Mouse (Mus musculus): Measurements from ENCODE around the gene Cd300e.
"Not testable (repeated sequence)": the region's sequence is repeated elsewhere in the genome, so short reads cannot be mapped to it uniquely, and the experiment has no call there.

Cd300e gene

DNA sequence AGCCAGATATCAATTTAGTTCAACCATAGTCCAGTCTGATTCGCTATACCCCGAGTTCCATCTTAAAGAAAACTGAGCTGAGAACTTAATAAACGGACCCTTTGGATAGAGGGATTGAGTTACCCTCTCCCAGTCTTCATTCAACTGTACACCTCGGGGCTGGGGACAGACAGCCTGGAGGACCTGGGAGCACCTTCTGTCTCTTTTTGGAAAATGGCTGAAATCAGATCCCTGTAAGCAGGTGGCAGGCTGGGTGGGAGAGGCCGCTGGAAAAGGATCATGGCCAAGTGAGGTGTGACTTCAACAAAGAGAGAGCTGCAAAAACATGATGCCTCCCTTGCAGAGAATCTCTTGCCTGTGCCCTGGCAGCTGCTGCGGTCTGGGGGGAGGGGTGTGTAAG, 20.2 kb upstream of the Cd300e start:
- DNase-seq (ENCODE audit: low read depth, low spot score), result no peak

DNA sequence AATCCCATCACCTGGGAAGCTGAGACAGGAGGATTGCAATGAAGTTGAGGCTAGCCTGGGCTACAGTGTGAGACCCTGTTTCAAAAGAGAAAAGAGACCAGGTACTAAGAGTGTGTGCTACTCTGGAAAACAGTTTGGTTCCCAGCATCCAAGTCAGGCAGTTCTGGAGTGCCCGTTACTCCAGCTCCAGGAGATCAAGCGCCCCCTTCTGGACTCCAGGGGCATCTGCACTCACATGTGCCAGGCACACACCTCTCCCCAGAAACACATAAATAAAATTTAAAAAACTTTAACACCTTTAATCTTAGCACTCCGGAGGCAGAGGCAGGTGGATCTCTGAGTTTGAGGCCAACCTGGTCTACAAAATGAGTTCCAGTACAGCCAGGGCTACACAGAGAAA, 19.4 kb upstream of the Cd300e start:
- DNase-seq (ENCODE audit: low read depth, low spot score), result peak; percentile 39

DNA sequence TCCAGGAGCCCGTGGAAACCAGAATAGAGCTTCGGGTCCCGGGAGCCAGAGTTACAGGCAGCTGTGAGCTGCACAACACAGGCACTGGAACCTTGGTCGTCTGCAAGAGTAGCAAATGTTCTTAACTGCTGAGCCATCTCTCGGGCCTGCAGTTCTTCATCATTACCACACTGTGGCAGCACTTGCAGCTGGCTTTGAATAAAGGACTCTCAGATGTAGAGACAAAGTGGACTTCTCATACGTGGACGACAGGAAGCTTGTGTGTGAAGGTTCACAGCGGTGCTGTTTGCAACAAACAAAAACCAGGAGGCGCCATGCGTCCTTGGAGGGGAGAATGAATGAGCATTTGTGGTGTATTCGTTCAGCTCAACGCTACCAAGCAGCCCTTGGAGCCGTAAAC, 18.9 kb upstream of the Cd300e start:
- DNase-seq (ENCODE audit: low read depth, low spot score), result peak; percentile 84

DNA sequence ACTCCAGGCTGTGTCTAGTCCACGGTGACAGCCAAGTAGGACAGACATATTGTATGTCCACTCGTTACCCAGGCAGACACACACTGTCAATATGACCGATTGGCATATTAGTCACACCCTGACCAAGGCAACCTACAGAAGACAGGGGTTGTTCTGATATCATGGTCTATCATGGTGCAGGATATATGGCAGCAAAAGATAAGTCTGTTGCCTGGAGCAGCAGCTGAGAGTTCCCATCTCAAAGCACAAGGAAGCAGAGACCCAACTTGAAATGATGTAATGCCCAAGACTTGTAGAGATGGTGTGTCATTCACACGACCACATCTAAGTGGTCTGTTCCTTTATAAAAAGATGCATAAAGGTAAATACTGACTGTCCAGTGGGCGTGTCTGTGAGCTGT, 16.7 kb upstream of the Cd300e start:
- DNase-seq (ENCODE audit: low read depth, low spot score), result no peak

DNA sequence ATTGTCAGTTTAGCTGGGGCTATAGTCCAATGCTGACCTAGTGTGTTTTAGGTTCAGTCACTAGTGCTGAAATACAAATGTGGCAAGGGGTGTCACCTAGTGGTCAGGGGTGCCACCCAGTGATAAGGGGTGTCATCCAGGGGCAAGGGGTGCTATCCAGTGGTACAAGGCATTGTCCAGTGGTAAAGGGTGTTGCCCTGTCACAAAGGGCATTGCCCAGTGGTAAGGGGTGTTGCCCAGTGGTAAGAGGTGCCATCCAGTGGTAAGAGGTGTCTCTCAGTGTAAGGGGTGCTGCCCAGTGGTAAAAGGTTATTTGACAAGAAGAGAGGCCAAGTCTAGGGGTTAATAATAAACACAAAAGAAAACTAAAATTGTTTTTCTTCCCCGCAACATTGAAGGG, 15.5 kb upstream of the Cd300e start:
- no peak for DNase-seq (ENCODE audit: low read depth, low spot score)

DNA sequence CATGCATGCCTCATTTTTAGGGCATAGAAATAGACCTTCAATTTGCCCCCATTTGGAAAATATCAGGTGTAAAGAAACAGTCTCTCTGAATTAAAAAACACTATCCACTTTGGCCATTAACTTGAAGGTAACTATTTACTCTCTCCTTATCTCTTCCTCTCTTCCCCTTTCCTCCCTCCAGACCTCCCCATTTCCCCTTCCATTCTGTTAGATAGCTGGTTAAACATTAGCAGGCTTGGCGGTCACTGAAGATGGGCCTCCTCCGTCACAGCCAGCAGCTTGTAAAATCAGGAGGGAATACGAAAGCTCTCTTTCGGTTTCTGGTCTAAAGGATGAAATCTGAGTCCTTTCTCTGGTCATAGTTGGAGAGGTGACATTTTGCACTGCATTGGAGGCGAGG, 13.9 kb upstream of the Cd300e start:
- DNase-seq (ENCODE audit: low read depth, low spot score), result no peak

DNA sequence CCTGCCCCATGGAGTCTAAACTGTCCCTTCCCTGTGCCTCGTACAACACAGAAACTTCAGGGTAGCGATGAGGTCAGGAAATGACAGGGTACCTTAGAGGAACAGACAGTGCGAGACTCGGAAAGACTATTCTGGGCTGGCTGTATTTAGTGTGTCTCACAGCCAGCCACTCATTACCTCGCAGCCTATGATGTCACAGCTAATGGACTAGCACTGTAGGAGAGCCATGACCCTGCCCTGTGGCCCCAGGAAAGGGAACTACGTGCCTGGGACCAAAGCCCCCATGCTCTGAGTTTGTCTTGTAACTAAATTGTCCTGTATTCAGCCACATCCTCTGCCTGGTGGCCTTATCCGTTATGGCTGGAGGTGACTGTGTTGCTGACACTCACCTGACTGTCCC, 13.4 kb upstream of the Cd300e start:
- no peak for DNase-seq (ENCODE audit: low read depth, low spot score)

DNA sequence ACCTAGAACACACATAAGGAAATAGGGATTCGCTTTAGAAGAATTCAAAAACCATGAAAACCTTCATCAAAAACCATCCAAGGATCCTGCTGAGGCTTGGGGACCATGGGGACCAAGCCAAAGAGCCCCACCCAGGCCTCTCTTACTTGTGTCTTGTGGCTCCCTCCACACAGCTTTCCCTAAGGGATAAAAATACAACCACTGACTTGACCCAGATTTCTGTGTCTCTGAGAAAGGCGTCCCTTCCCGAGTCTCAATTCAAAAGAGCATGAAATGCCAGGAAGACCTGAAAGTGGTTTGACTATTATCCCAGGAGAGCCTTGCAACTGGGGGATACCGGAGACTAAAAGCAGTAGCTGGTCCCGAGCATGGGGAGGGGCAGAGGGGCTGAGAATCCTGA, 11.0 kb upstream of the Cd300e start:
- DNase-seq (ENCODE audit: low read depth, low spot score), result no peak

DNA sequence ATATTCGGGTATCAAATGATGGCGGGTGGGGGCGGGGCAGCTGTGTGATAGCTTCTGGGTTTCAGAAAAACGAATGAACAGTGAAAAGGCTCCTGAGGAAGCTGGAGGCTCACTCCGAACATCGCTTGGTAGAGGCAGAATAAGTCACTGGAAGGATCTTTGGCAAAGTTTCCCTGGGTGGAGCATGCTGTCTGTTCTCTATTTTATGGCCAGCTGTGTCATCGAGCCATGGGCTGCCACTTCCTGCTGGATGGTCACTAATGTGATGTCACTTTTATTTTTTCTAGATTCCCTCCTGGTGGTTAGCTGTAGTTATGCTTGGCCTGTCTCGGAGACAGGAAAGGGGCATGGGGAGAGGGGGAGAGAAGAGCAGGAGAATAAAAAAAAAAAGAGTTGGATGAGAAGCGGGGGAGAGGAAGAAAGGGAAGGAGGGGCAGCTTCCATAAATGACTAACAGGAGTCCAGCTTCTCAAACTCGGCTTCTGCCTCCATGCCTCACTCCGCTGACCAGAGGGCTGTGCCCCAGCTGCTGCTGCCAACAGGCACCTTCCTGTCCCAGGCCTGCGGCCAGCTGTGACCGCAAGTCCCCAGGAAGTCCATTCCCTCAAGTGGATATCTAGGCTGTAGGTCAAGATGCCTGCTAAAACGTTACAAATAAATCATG, 9.8 kb upstream of the Cd300e start:
- no peak for DNase-seq (ENCODE audit: low read depth, low spot score)

DNA sequence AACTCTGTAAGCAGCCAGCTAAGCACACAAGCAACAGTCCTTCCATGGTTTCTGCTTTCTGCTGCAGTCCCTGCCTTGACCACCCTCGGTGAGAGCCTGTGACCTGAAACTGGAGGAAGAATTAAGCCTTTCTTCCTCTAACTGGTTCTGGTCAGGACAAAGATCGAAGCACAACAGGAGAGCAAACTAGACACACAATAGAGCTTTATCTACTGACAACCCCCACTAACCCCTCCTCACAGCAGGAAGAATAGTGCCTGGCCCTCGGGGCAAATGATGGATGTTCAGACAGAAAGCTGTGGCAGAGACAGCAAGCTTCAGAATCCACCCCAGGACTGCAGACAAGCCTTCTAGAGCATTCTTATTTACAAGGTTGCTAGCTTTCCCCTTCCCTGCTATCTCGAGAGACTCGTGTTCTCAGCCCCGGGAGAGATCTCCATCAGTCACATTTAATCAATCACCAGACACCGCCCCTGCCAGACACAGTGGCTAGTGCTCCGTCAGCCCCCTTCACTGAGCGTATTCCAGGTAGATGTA, 9.1 kb upstream of the Cd300e start:
- DNase-seq (ENCODE audit: low read depth, low spot score), result peak; percentile 90

DNA sequence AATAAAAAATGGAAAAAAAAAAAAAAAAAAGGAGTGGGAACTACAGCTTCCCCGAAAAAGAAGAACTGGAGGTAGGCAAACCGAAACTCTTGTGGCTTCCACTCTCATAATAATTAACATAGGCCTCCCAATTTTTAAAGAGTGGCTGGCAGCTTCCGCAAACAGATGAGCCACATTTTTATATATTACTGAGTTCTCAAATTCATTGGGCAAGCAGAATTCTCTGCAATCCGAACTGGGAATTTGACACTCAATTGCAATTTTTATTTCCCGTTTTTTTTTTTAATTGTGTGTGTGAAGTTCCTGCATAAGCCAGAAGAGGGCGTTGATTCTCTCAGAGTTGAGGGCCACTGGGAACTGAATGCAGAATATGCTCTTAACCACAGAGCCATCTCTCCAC, 4.8 kb upstream of the Cd300e start:
- DNase-seq (ENCODE audit: low read depth, low spot score), result no peak

DNA sequence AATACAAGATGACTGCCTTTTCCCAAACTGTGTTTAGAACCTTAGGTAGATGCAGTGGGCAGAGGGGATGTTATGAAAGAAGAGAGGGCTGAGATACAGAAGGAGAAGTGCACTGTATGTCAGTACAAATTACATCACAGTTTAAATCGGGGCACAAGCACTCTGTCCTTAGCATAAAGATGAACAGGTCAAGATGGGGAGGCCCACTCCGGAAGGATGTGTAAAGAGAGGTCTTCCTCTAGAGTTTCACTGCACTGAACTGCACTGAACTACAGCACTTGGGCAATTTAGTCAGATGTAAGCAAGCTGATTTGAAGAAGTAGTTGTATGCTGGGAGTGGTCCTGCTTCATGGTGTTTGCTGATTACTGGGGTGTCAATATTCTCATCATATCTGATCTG, 2.2 kb downstream of the Cd300e start:
- DNase-seq (ENCODE audit: low read depth, low spot score), result no peak

DNA sequence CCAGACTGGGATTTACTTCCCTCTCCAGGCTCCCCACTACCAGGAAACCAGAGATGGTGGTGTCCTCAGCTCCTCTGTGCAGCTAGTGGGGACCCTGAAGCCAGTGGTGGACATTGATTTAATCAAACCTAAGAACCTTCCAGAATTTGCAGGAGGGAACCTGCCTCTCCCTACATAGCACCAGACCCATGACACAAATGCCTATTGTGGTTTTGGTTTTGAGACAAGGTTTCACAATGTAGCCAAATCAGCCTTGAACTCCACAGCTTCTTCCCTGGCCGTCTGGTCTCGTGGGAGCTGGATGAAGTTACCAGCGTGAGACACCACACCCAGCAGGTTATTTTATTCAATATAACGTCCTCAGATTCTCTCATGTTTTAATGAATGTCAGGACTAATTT, 3.3 kb downstream of the Cd300e start:
- no peak for DNase-seq (ENCODE audit: low read depth, low spot score)

DNA sequence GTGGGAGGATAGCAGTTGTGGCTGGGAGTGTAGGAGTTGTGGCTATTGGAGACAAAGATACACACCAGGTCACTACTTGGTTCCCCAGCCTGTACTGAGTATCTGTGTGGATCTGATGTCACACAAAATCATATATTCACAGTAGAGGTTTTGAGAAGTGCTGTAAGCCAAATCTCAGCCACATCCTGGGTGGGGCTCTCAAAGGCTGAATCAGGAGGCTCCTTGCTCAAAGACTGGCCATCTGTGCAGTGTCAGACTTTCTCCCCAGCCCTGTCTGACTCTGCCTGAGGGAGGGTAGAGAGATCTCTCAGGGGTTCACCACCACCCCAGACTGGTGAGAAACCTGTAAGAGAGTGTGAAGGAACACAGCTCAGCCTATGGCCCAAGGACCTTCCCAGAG, 7.4 kb downstream of the Cd300e start:
- DNase-seq (ENCODE audit: low read depth, low spot score), result no peak

DNA sequence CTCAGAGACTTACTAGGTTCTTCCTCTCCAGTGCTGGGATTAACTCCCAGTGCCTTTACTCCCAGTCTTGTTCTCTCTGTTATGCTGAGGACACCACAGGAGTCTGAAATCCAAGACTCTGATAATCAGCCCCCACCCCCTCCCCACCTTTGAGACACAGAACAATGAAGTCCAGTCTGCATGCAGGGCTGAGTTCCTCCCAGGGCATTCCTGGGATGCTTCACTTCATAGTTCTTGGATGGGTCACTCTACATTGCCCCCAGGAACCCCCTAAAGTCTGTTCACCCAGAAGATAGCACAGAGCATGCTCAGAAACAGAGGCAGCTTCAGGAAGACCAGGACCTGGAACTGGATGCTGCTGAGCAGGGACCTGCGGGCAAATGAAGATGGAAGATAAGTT, 9.0 kb downstream of the Cd300e start:
- DNase-seq (ENCODE audit: low read depth, low spot score), result peak; percentile 35

DNA sequence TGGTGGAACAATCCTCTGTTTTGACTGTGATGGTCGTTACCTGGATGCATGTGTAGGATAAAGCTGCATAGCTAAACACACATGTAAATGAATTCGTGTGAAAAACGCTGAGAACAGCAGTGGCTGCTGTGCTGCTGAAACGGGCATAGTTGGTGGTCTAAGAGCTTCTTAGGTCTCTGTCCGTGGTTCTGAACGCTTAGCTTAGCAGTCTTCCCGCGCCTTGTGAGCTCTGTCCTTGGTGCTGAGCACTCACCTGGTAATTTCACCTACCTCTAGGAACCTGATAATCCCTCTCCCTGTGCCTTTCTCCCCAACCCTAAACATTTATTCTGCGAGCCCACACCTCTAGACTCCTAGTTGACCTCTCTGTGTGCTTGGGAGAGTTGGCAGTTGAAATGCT, 9.8 kb downstream of the Cd300e start:
- DNase-seq (ENCODE audit: low read depth, low spot score), result peak; percentile 86

DNA sequence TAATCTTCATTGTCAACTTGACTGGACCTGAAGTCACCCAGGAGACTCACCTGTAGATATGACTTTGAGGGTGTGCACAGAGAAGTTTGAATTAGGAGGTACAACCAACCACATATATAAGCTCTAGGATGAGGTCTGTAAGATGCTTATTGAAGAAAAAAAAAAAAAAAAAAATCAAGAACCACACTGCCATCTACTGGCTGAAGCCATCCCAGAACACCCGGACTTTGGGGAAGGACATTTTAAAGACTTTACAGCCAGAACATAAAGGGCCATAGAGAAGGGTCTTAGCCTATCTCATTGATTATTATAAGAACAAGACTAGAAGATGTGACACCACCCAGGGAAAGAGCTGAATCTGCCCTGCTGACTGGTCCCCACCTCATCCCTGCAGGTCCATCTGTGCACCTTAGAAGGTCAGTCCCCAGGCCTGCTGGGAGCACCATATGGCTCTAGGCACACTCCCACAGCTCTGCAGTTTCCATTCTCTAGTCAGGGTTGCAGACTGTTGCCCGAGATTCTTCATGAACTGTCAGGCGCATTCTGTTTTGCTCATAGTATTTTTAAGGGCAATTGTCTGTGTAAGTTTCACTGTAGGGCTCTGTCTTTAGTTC, 12.6 kb downstream of the Cd300e start:
- no peak for DNase-seq (ENCODE audit: low read depth, low spot score)

DNA sequence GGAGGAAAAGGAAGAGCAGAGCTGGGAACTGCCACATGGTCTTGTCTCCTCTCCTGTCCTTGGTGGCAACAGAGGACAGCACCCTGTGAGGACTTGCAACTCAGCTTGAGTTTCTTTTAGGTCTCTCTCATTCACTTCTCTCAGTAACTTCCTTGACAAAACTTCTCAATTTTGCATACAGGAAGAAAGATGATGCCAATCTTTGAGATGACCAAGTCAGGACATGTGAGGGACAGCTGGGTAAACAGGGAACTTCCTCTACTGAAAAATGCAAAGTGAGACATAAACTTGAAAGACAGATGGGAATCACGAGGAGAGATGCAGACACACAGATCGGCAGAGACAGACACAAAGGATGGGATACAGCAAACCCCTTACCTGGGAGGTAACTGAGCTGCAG, 13.7 kb downstream of the Cd300e start, which contains the start of gene Cd300ld3:
Cd300ld3 (minus strand) TSS at position 151 of the 400 bp plus-strand sequence.
- DNase-seq (ENCODE audit: low read depth, low spot score), result no peak

DNA sequence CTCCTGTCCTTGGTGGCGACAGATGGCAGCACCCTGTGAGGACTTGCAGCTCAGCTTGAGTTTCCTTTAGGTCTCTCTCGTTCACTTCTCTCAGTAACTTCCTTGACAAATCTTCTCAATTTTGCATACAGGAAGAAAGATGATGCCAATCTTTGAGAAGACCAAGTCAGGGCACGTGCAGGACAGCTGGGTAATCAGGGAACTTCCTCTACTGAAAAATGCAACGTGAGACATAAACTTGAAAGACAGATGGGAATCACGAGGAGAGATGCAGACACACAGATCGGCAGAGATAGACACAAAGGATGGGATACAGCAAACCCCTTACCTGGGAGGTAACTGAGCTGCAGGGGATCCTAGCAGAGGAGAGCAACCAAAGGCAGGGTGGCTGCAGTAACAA, 24.3 kb downstream of the Cd300e start, which contains the start of gene Cd300ld5:
Cd300ld5 (minus strand) TSS at position 101 of the 400 bp plus-strand sequence.
- not testable (repeated sequence) for DNase-seq (ENCODE audit: low read depth, low spot score)

DNA sequence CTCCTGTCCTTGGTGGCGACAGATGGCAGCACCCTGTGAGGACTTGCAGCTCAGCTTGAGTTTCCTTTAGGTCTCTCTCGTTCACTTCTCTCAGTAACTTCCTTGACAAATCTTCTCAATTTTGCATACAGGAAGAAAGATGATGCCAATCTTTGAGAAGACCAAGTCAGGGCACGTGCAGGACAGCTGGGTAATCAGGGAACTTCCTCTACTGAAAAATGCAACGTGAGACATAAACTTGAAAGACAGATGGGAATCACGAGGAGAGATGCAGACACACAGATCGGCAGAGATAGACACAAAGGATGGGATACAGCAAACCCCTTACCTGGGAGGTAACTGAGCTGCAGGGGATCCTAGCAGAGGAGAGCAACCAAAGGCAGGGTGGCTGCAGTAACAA, 35.1 kb downstream of the Cd300e start, which contains the start of gene Cd300ld4:
Cd300ld4 (minus strand) TSS at position 101 of the 400 bp plus-strand sequence.
- not testable (repeated sequence) for DNase-seq (ENCODE audit: low read depth, low spot score)

DNA sequence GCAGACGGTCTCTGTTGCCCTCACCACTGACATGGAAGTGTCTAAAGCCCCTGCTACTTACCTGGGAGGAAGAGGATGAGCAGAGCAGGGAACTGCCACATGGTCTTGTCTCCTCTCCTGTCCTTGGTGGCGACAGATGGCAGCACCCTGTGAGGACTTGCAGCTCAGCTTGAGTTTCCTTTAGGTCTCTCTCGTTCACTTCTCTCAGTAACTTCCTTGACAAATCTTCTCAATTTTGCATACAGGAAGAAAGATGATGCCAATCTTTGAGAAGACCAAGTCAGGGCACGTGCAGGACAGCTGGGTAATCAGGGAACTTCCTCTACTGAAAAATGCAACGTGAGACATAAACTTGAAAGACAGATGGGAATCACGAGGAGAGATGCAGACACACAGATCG, 45.9 kb downstream of the Cd300e start, which contains the start of gene Cd300ld2:
Cd300ld2 (minus strand) TSS at position 101 of the 400 bp plus-strand sequence.
- not testable (repeated sequence) for DNase-seq (ENCODE audit: low read depth, low spot score)

DNA sequence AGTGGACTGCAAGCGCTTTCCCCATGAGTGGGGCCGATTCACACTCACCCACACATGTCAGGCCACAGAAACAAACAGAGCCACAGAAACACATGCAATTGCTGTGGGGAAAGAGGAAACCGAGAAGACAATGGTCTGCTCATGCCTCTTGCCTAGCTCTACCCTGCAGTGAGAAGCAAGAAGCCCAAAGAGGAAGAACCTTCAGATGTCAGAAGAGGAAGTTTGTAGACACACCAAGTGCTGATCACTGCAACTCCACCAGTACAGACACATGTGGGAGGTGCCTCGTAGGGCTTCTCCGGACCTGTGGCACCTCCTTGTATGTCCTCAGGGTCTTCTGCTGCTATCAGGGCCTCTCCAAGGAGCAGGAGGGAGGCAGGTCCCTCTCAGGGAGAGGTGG, 57.9 kb downstream of the Cd300e start:
- no peak for DNase-seq (ENCODE audit: low read depth, low spot score)

Data from ES-CJ7 (cell line).